Mouse (Mus musculus) stomach, embryonic 16.5 days (tissue): Measurements from ENCODE around the gene Ism2. TPM values are rescaled to one million over a fixed set of nuclear protein-coding genes. Genes with fewer than 3 reads are reported as not detected.

ENCODE experiments used
- ATAC-seq: fragments of 200-750 bp; cut with Nextera tagmentation; 2 replicates; pipeline ENCODE4 v1.8.0; 2017; ENCODE audit warnings: moderate number of reproducible peaks, moderate TSS enrichment; ENCODE audit not compliant: insufficient read depth, low FRiP score
- H3K27ac ChIP-seq: fragments of 300-500 bp; sonication (generic); 2 replicates; pipeline ENCODE4 v1.5.1; 2014; ENCODE audit warnings: low read length
- H3K27me3 ChIP-seq: fragments of 300-500 bp; sonication (generic); 2 replicates; pipeline ENCODE4 v1.6.1; 2014; ENCODE audit warnings: low read length, control low read depth, mixed read lengths; ENCODE audit not compliant: control insufficient read depth, insufficient read depth
- H3K36me3 ChIP-seq: fragments of 300-500 bp; sonication (generic); 2 replicates; pipeline ENCODE4 v1.6.1; 2014; ENCODE audit warnings: low read length; ENCODE audit not compliant: control insufficient read depth, insufficient read depth
- H3K4me1 ChIP-seq: fragments of 300-500 bp; sonication (generic); 2 replicates; pipeline ENCODE4 v1.6.1; 2014; ENCODE audit warnings: low read length, control low read depth, mixed read lengths; ENCODE audit not compliant: control insufficient read depth, insufficient read depth
- H3K4me2 ChIP-seq: fragments of 300-500 bp; sonication (generic); 2 replicates; pipeline ENCODE4 v1.6.1; 2014; ENCODE audit warnings: low read depth, low read length, mixed read lengths
- H3K4me3 ChIP-seq: fragments of 300-500 bp; sonication (generic); replicated peaks from 2 replicates; pipeline ENCODE4 v1.5.1; 2014; ENCODE audit warnings: mild to moderate bottlenecking, low read length
- H3K9ac ChIP-seq: fragments of 300-500 bp; sonication (generic); 2 replicates; pipeline ENCODE4 v1.6.1; 2014; ENCODE audit warnings: low read length
- H3K9me3 ChIP-seq: fragments of 300-500 bp; sonication (generic); replicated peaks from 2 replicates; pipeline ENCODE4 v1.6.1; 2016; ENCODE audit warnings: low read length, control low read depth; ENCODE audit not compliant: control insufficient read depth
- WGBS: fragments of 180-500 bp; shearing (Covaris S2); extraction: QIAGEN DNeasy Blood & Tissue Kit; methylation state at CpG from one replicate; pipeline ENCODE4 v1.1.7; 2014; 5-methylcytosine and 5-hydroxymethylcytosine counted together
- polyA plus RNA-seq: library from polyadenylated mRNA; unstranded; fragments of >200 nt; fragmentation: Nextera tagmentation; extraction: Ambion mirVana; gene quantifications from 2 replicates; pipeline ENCODE4 v1.2.1, GENCODE M21; 2015

The Ism2 gene
- polyA plus RNA-seq, 1 experiment from 2014 or later, result 0.53 TPM

GRCm38 (mm10) chr12:87266827-87267603, 32.5 kb downstream of the Ism2 start:
- no peaks in the 10 kb centered on the region for H3K9me3 ChIP-seq
- ATAC-seq, result peak; percentile 61
- WGBS, result under 1% methylated on average over 31 of the region's 31 CpGs

GRCm38 (mm10) chr12:87266108-87266826, 33.2 kb downstream of the Ism2 start, which contains the start of the genes Vipas39 and Ahsa1:
Gene Vipas39, minus strand, starts transcription at chr12:87266256.
Gene Ahsa1, plus strand, starts transcription at chr12:87266479.
- peaks cover 9% of the 10 kb centered on the region for H3K4me1 ChIP-seq
- peaks cover 16% of the 10 kb centered on the region for H3K36me3 ChIP-seq
- H3K4me3 ChIP-seq, result peak within 1 kb of the TSS; percentile 89
- H3K9ac ChIP-seq, result peak within 1 kb of the TSS; percentile 97
- peak; percentile 98 for ATAC-seq
- under 1% methylated on average over 31 of the region's 31 CpGs for WGBS
- no peaks in the 10 kb centered on the region for H3K9me3 ChIP-seq
- H3K27me3 ChIP-seq, result no peaks in the 10 kb centered on the region
- peak within 1 kb of the TSS; percentile 86 for H3K27ac ChIP-seq
- H3K4me2 ChIP-seq, result peak within 1 kb of the TSS; percentile 85

More at GRCm38 (mm10) chr12:87266827-87267603, 32.5 kb downstream of the Ism2 start:
- Histone ChIP-seq H3K27me3 (no peaks in the 10 kb centered on the region), H3K27ac (peak overlapping the region; percentile 86), H3K4me3 (peak overlapping the region; percentile 89), H3K4me1 (peaks cover 9% of the 10 kb centered on the region), H3K36me3 (peaks cover 14% of the 10 kb centered on the region), H3K4me2 (peak overlapping the region; percentile 68), H3K9ac (peak overlapping the region; percentile 97)

GRCm38 (mm10) chr12:87265444-87265843, 34.1 kb downstream of the Ism2 start:
- no peak for ATAC-seq
- Histone ChIP-seq H3K9me3 (no peaks in the 10 kb centered on the region), H3K27ac (no peak overlapping the region), H3K4me2 (peak overlapping the region; percentile 85), H3K4me3 (peak overlapping the region; percentile 89), H3K4me1 (peaks cover 9% of the 10 kb centered on the region), H3K9ac (peak overlapping the region; percentile 91), H3K36me3 (peaks cover 14% of the 10 kb centered on the region), H3K27me3 (no peaks in the 10 kb centered on the region)
- 16% methylated on average over 11 of the region's 11 CpGs for WGBS

- H3K36me3 ChIP-seq, result peaks cover 25% of the 10 kb centered on the region; the same call in 1 of the 2 replicates
Measured at GRCm38 (mm10) chr12:87260562-87260961, 38.9 kb downstream of the Ism2 start.

GRCm38 (mm10) chr12:87256629-87257028, 42.9 kb downstream of the Ism2 start:
- 91% methylated on average over 5 of the region's 5 CpGs for WGBS
- Histone ChIP-seq H3K4me3 (no peak overlapping the region), H3K4me1 (no peaks in the 10 kb centered on the region), H3K9me3 (no peaks in the 10 kb centered on the region), H3K27me3 (no peaks in the 10 kb centered on the region), H3K9ac (no peak overlapping the region), H3K36me3 (peaks cover 41% of the 10 kb centered on the region), H3K27ac (no peak overlapping the region), H3K4me2 (no peak overlapping the region)
- peak; percentile 53; the same call in 1 of the 2 replicates for ATAC-seq

More at GRCm38 (mm10) chr12:87260562-87260961, 38.9 kb downstream of the Ism2 start:
- ATAC-seq, result no peak
- no peaks in the 10 kb centered on the region for H3K4me1 ChIP-seq
- no peak overlapping the region for H3K27ac ChIP-seq
- no peak overlapping the region for H3K9ac ChIP-seq
- H3K4me3 ChIP-seq, result no peak overlapping the region
- no peaks in the 10 kb centered on the region for H3K9me3 ChIP-seq
- H3K27me3 ChIP-seq, result no peaks in the 10 kb centered on the region
- H3K4me2 ChIP-seq, result no peak overlapping the region
- 93% methylated on average over 8 of the region's 8 CpGs for WGBS

- Histone ChIP-seq H3K27ac (no peak overlapping the region), H3K9me3 (no peaks in the 10 kb centered on the region), H3K36me3 (peaks cover 33% of the 10 kb centered on the region)
Measured at GRCm38 (mm10) chr12:87253878-87254277, 45.6 kb downstream of the Ism2 start.

GRCm38 (mm10) chr12:87250161-87250560, 49.3 kb downstream of the Ism2 start:
- WGBS, result 84% methylated on average over 6 of the region's 6 CpGs
- no peak overlapping the region for H3K9ac ChIP-seq
- no peak for ATAC-seq
- H3K4me2 ChIP-seq, result no peak overlapping the region
- H3K36me3 ChIP-seq, result peaks cover 35% of the 10 kb centered on the region
- no peak overlapping the region for H3K4me3 ChIP-seq
- no peaks in the 10 kb centered on the region for H3K4me1 ChIP-seq
- no peaks in the 10 kb centered on the region for H3K27me3 ChIP-seq
- no peaks in the 10 kb centered on the region for H3K9me3 ChIP-seq
- H3K27ac ChIP-seq, result no peak overlapping the region

More at GRCm38 (mm10) chr12:87253878-87254277, 45.6 kb downstream of the Ism2 start:
- Histone ChIP-seq H3K4me3 (no peak overlapping the region), H3K4me1 (no peaks in the 10 kb centered on the region), H3K4me2 (no peak overlapping the region), H3K27me3 (no peaks in the 10 kb centered on the region), H3K9ac (no peak overlapping the region)
- WGBS, result 93% methylated on average over 6 of the region's 6 CpGs
- no peak for ATAC-seq

- H3K9ac ChIP-seq, result no peak within 1 kb of the TSS
- ATAC-seq, result no peak
- H3K4me2 ChIP-seq, result no peak within 1 kb of the TSS
- no peaks in the 10 kb centered on the region for H3K27me3 ChIP-seq
- H3K4me3 ChIP-seq, result no peak within 1 kb of the TSS
- 96% methylated on average over 1 of the region's 1 CpGs for WGBS
- no peaks in the 10 kb centered on the region for H3K4me1 ChIP-seq
- H3K36me3 ChIP-seq, result peaks cover 5% of the 10 kb centered on the region; the same call in 1 of the 2 replicates
- no peaks in the 10 kb centered on the region for H3K9me3 ChIP-seq
- no peak within 1 kb of the TSS for H3K27ac ChIP-seq
Measured at GRCm38 (mm10) chr12:87238632-87239031, 60.9 kb downstream of the Ism2 start, which contains the start of gene Noxred1. Gene Noxred1, minus strand, starts transcription at chr12:87238732.
